Mouse (Mus musculus) embryonic facial prominence, embryonic 14.5 days (tissue): ENCODE results near the gene Map4. TPM values are rescaled to one million over a fixed set of nuclear protein-coding genes. Genes with fewer than 3 reads are reported as not detected.

ENCODE experiments used
- ATAC-seq: fragments of 200-750 bp; cut with Nextera tagmentation; 2 replicates; pipeline ENCODE4 v1.8.0; 2017; ENCODE audit warnings: low read depth, moderate number of reproducible peaks, moderate TSS enrichment
- DNase-seq: peaks from one replicate; pipeline ENCODE4 v3.0.0-alpha.2; 2015; ENCODE audit warnings: low spot score
- H3K27ac ChIP-seq: fragments of 300-500 bp; sonication (generic); replicated peaks from 2 replicates; pipeline ENCODE4 v1.5.1; 2014; ENCODE audit warnings: low read depth, mild to moderate bottlenecking, low read length, moderate library complexity
- H3K27me3 ChIP-seq: fragments of 300-500 bp; sonication (generic); replicated peaks from 2 replicates; pipeline ENCODE4 v1.6.1; 2014; ENCODE audit warnings: low read length; ENCODE audit not compliant: control insufficient read depth, insufficient read depth
- H3K36me3 ChIP-seq: fragments of 300-500 bp; sonication (generic); 2 replicates; pipeline ENCODE4 v1.6.1; 2014; ENCODE audit warnings: low read length, mixed read lengths; ENCODE audit not compliant: control insufficient read depth, insufficient read depth
- H3K4me1 ChIP-seq: fragments of 300-500 bp; sonication (generic); 2 replicates; pipeline ENCODE4 v1.6.1; 2014; ENCODE audit warnings: antibody characterized with exemption, low read length; ENCODE audit not compliant: control insufficient read depth, insufficient read depth
- H3K4me2 ChIP-seq: fragments of 300-500 bp; sonication (generic); 2 replicates; pipeline ENCODE4 v1.6.1; 2014; ENCODE audit warnings: low read depth, mild to moderate bottlenecking, low read length, moderate library complexity, mixed read lengths
- H3K4me3 ChIP-seq: fragments of 300-500 bp; sonication (generic); 2 replicates; pipeline ENCODE4 v1.5.1; 2014; ENCODE audit warnings: low read depth, mild to moderate bottlenecking, low read length
- H3K9ac ChIP-seq: fragments of 300-500 bp; sonication (generic); 2 replicates; pipeline ENCODE4 v1.6.1; 2014; ENCODE audit warnings: low read depth, mild to moderate bottlenecking, low read length, moderate library complexity, mixed read lengths
- H3K9me3 ChIP-seq: fragments of 300-500 bp; sonication (generic); 2 replicates; pipeline ENCODE4 v1.6.1; 2016; ENCODE audit warnings: low read length; ENCODE audit not compliant: control insufficient read depth
- WGBS: fragments of 180-500 bp; shearing (Covaris S2); extraction: QIAGEN DNeasy Blood & Tissue Kit; methylation state at CpG from one replicate; pipeline ENCODE4 v1.1.7; 2014; 5-methylcytosine and 5-hydroxymethylcytosine counted together
- polyA plus RNA-seq: library from polyadenylated mRNA; unstranded; fragments of >200 nt; fragmentation: Nextera tagmentation; extraction: Ambion mirVana; gene quantifications from 2 replicates; pipeline ENCODE4 v1.2.1, GENCODE M21; 2014

Map4 gene
- polyA plus RNA-seq = 101 and 112 TPM in 2 replicates

- Histone ChIP-seq H3K27ac (peak within 1 kb of the TSS; percentile 95), H3K4me2 (peak within 1 kb of the TSS; percentile 73), H3K36me3 (no peaks in the 10 kb centered on the region), H3K9me3 (no peaks in the 10 kb centered on the region), H3K27me3 (no peaks in the 10 kb centered on the region), H3K9ac (peak within 1 kb of the TSS; percentile 84), H3K4me1 (peaks cover 7% of the 10 kb centered on the region; the same call in 1 of the 2 replicates), H3K4me3 (peak within 1 kb of the TSS; percentile 82)
- ATAC-seq (peak; percentile 97), DNase-seq (peak; percentile 98)
- WGBS = under 1% methylated on average over 40 of the region's 94 CpGs
These were observed at the start of gene Map4 for GRCm38 (mm10) chr9:109931257-109932171. Gene Map4, plus strand, starts transcription at chr9:109931460.

DNA sequence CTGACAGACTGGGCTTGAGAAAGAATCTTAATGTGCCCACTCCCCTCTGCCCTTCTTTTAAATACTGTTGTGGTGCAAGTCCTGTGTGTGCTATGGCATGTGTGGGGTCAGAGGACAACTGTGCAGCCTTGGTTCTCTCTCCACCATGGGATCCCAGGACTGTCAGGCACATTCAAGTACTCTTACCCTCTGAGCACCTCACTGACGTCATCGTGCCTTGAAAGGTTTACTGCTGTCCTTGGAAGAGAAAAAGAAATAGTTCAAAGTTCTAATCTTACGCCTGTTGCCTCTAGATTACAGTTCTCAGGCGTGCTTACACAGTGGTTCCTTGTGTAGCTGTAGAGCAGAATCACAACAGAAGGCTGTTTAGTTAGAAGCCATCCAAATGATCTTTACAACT, 45.0 kb upstream of the Map4 start:
- no peak overlapping the region for H3K9ac ChIP-seq
- 81% methylated on average over 4 of the region's 4 CpGs for WGBS
- no peak for DNase-seq
- no peak overlapping the region for H3K27ac ChIP-seq
- no peak overlapping the region for H3K4me2 ChIP-seq
- peaks cover 100% of the 10 kb centered on the region for H3K36me3 ChIP-seq
- H3K4me3 ChIP-seq = no peak overlapping the region
- no peaks in the 10 kb centered on the region for H3K27me3 ChIP-seq
- H3K9me3 ChIP-seq = no peaks in the 10 kb centered on the region
- no peaks in the 10 kb centered on the region for H3K4me1 ChIP-seq
- no peak for ATAC-seq

DNA sequence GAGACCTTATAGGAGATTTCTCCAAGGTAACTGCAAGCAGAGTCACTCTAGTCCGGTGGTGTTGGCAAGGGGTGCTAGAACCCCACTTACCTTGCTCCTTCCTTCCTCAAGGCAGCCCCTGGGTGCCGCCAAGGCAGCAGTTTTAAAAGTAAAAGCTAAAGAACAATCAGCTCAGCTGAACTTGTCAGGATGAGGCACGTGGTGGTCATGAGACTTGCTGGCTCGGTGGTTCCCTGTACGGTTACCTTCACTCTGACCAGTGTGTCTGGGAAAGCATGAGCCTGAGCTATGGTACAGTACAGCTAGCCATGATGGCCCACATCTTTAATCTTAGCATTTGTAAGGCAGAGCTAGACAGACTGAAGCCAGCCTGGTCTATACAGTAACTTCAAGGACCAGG, 43.9 kb upstream of the Map4 start:
- no peak for DNase-seq
- H3K4me2 ChIP-seq = no peak overlapping the region
- no peak overlapping the region for H3K27ac ChIP-seq
- ATAC-seq = no peak
- H3K27me3 ChIP-seq = no peaks in the 10 kb centered on the region
- WGBS = 93% methylated on average over 5 of the region's 5 CpGs
- no peaks in the 10 kb centered on the region for H3K9me3 ChIP-seq
- peaks cover 100% of the 10 kb centered on the region for H3K36me3 ChIP-seq
- no peak overlapping the region for H3K4me3 ChIP-seq
- H3K4me1 ChIP-seq = no peaks in the 10 kb centered on the region
- H3K9ac ChIP-seq = no peak overlapping the region

DNA sequence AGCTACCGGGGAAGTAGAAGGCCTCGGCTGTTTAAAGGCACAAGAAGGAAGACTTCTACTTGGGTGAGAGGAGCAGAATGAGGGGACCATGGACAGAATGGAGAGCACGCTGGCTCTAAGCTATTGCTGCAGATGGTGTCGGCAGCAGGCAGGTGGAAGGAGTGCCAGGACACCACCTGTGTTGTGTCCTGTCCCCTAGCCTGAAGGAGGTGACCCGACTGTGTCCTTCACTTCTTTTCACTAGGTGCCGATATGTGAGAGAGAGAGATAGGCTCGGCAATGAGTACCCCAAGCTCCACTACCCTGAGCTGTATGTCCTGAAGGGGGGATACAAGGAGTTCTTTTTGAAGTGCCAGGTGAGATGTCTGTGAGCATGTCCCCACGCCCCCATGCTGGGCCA, 39.8 kb upstream of the Map4 start:
- 91% methylated on average over 8 of the region's 8 CpGs for WGBS
- Histone ChIP-seq H3K4me1 (0 out of 2 replicates have a peak, but pooled peaks cover 5% of the 10 kb centered on the region), H3K4me3 (no peak overlapping the region), H3K36me3 (peaks cover 86% of the 10 kb centered on the region), H3K27ac (no peak overlapping the region), H3K27me3 (no peaks in the 10 kb centered on the region), H3K9me3 (no peaks in the 10 kb centered on the region), H3K9ac (no peak overlapping the region), H3K4me2 (no peak overlapping the region)
- no peak for DNase-seq
- no peak for ATAC-seq

- Histone ChIP-seq H3K9me3 (no peaks in the 10 kb centered on the region), H3K9ac (no peak overlapping the region), H3K36me3 (peaks cover 73% of the 10 kb centered on the region), H3K27ac (no peak overlapping the region), H3K27me3 (no peaks in the 10 kb centered on the region), H3K4me2 (no peak overlapping the region), H3K4me3 (no peak overlapping the region), H3K4me1 (0 out of 2 replicates have a peak, but pooled peaks cover 5% of the 10 kb centered on the region)
- no peak for ATAC-seq
- 64% methylated on average over 5 of the region's 5 CpGs for WGBS
- DNase-seq = peak; percentile 78
These were observed 38.5 kb upstream of the Map4 start for GRCm38 (mm10) chr9:109892651-109893250.

DNA sequence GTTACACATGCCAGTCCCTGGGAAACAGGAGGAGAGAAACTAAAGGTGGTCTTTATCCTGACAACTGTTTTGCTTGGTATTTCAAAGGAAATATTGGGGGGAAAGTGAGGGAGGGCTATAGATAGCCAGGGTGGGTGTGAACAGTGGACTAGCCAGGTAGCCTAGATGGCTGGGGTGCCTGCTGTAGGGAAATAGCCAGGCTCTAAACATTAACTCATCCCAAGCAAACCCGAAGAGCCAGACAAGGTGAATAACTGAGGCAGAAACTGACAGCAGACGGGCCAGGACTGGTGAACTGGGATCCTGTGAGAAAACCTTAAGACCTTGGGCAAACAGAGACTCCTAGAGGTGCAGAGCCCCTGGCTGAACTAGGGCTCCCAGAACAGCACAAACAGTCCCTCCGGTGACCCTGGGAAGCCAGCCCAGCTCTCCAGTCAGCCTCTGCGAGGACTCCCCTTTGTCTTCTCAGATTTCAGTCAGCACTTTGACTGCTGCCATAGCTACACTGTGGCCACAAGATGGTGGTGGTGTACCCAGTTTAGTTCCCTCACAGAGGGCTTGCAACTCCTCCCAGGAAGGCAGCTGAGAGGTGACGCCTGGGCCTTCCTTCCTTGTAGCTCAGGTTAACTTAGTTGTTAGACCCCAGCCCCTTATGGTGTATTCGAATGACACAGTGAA, 36.7 kb upstream of the Map4 start:
- peak; percentile 92 for ATAC-seq
- H3K4me1 ChIP-seq = 0 out of 2 replicates have a peak, but pooled peaks cover 5% of the 10 kb centered on the region
- 23% methylated on average over 6 of the region's 6 CpGs for WGBS
- peak overlapping the region; percentile 32 for H3K9ac ChIP-seq
- H3K27ac ChIP-seq = peak overlapping the region; percentile 72
- peak; percentile 96 for DNase-seq
- H3K4me2 ChIP-seq = no peak overlapping the region
- H3K27me3 ChIP-seq = no peaks in the 10 kb centered on the region
- peaks cover 55% of the 10 kb centered on the region for H3K36me3 ChIP-seq
- H3K9me3 ChIP-seq = no peaks in the 10 kb centered on the region
- H3K4me3 ChIP-seq = no peak overlapping the region

GRCm38 (mm10) chr9:109895593-109895992, 35.7 kb upstream of the Map4 start:
- Histone ChIP-seq H3K4me1 (0 out of 2 replicates have a peak, but pooled peaks cover 5% of the 10 kb centered on the region), H3K27me3 (no peaks in the 10 kb centered on the region), H3K9me3 (no peaks in the 10 kb centered on the region), H3K9ac (no peak overlapping the region), H3K27ac (no peak overlapping the region), H3K4me2 (no peak overlapping the region), H3K4me3 (no peak overlapping the region), H3K36me3 (peaks cover 45% of the 10 kb centered on the region)
- ATAC-seq (no peak), DNase-seq (no peak)
- WGBS = 90% methylated on average over 6 of the region's 6 CpGs
